Mouse (Mus musculus): ENCODE measurements around the gene H3f3a. TPM values are rescaled to one million over a fixed set of nuclear protein-coding genes. Genes with fewer than 3 reads are reported as not detected.

The H3f3a gene
- total and polyA plus RNA-seq, 3 experiments: 571 to 1,420 (median 715) TPM

- no peak overlapping the region for H3K4me2 ChIP-seq (ENCODE audit: insufficient read depth, low read depth, poor library complexity, severe bottlenecking)
- no peak overlapping the region for H3K27ac ChIP-seq (ENCODE audit: insufficient read depth, low read depth)
- H3K9ac ChIP-seq (ENCODE audit: insufficient read depth, low read depth): no peak overlapping the region
- in situ Hi-C loops (cut with MboI; ENCODE audit: low pct_ligation_motif_present, low pct_unique_long_range_greater_than_20kb, low sequenced_read_pairs): loop anchor here (25.0 kb wide), 1 partner anchor 490 kb away; the partner anchor contains the start of gene Psen2
- H3K4me3 ChIP-seq (replicated peaks in 1 of 3; ENCODE audit: low read depth in 2 of 3, low read length in 2 of 3, poor library complexity in 1 of 3): no peak overlapping the region
- peaks cover 0 to 15% of the 10 kb centered on the region in 2 experiments; a peak in 2 of 4 replicates for H3K4me1 ChIP-seq (ENCODE audit: control insufficient read depth in 1 of 2, insufficient read depth in 2 of 2)
- no peak for TF ChIP-seq KAT2A (IDR thresholded peaks at IDR 0.05; ENCODE audit: insufficient replicate concordance, low read length)
- TF ChIP-seq MYC (IDR thresholded peaks at IDR 0.05; ENCODE audit: low read depth, low read length): no peak
- TF ChIP-seq USF1 (IDR thresholded peaks at IDR 0.05; ENCODE audit: low read depth, low read length): no peak
- TF ChIP-seq ETS1 (conservative IDR thresholded peaks at IDR 0.05; ENCODE audit: low read depth, low read length): no peak
- TF ChIP-seq UBTF (IDR thresholded peaks at IDR 0.05; ENCODE audit: low read depth, low read length): no peak
- TF ChIP-seq MXI1 (IDR thresholded peaks at IDR 0.05; ENCODE audit: low read depth, low read length): no peak
- no peak for TF ChIP-seq IRF4 (IDR thresholded peaks at IDR 0.05; ENCODE audit: low read depth, low read length)
- no peak for TF ChIP-seq TCF12 (IDR thresholded peaks at IDR 0.05; ENCODE audit: low read depth, low read length)
- TF ChIP-seq JUN (IDR thresholded peaks at IDR 0.05; ENCODE audit: insufficient read depth, low read depth, low read length): no peak
- TF ChIP-seq TBP (conservative IDR thresholded peaks at IDR 0.05; ENCODE audit: low read depth, low read length): no peak
- no peak for TF ChIP-seq NRF1 (IDR thresholded peaks at IDR 0.05; ENCODE audit: low read depth, low read length)
- TF ChIP-seq MAX (IDR thresholded peaks at IDR 0.05; ENCODE audit: low read length): no peak
- TF ChIP-seq ELF1 (IDR thresholded peaks at IDR 0.05; ENCODE audit: low read depth, low read length): no peak
- TF ChIP-seq SIN3A (IDR thresholded peaks at IDR 0.05; ENCODE audit: low read length): no peak
- TF ChIP-seq JUND (conservative IDR thresholded peaks at IDR 0.05; ENCODE audit: low read depth, low read length): no peak
- TF ChIP-seq ZNF384 (IDR thresholded peaks at IDR 0.05; ENCODE audit: low read depth, low read length): no peak
- TF ChIP-seq ZC3H11A (IDR thresholded peaks at IDR 0.05; ENCODE audit: low read depth, low read length): no peak
- no peak for TF ChIP-seq MAFK (IDR thresholded peaks at IDR 0.05; ENCODE audit: insufficient replicate concordance, low read length)
- H3K36me3 ChIP-seq (replicated peaks in 1 of 2; ENCODE audit: control insufficient read depth in 1 of 2, insufficient read depth in 1 of 2, low read length in 1 of 2): peaks cover 29 to 53% of the 10 kb centered on the region in 2 experiments
- no peaks in the 10 kb centered on the region for H3K9me3 ChIP-seq (replicated peaks; ENCODE audit: low read length)
- no peak for DNase-seq (ENCODE audit: extremely low read depth)
- dilution Hi-C loops (cut with MboI; ENCODE audit: extremely low pct_ligation_motif_present, extremely low pct_unique_long_range_greater_than_20kb, low sequenced_read_pairs): no loop called here
- H3K79me2 ChIP-seq (replicated peaks; ENCODE audit: control insufficient read depth, extremely low read depth, insufficient read depth, poor library complexity, severe bottlenecking): no peaks in the 10 kb centered on the region
- no peaks in the 10 kb centered on the region for H3K27me3 ChIP-seq (replicated peaks)
These were observed 61.6 kb downstream of the H3f3a start for GRCm38 (mm10) chr1:180752115-180752514.

Other genes starting within 250 kb of the H3f3a start
- gene Parp1, start 245.0 kb downstream of the H3f3a start, total RNA-seq (2012; rRNA removed): 313 and 333 TPM in 2 replicates
- gene Parp1, start 245.0 kb downstream of the H3f3a start, total RNA-seq (2014; rRNA removed): 304 and 310 TPM in 2 replicates
- gene Parp1, start 245.0 kb downstream of the H3f3a start, polyA plus RNA-seq (2012; ENCODE audit: insufficient read length, low read depth): 310 and 344 TPM in 2 replicates
- 7.6 and 10.5 TPM in 2 replicates for gene Lin9, start 172.8 kb downstream of the H3f3a start, total RNA-seq (2012; rRNA removed)
- gene Lin9, start 172.8 kb downstream of the H3f3a start, total RNA-seq (2014; rRNA removed): 24.5 and 24.7 TPM in 2 replicates
- gene Lin9, start 172.8 kb downstream of the H3f3a start, polyA plus RNA-seq (2012; ENCODE audit: insufficient read length, low read depth): 13.5 and 13.7 TPM in 2 replicates
- gene Mixl1, start 116.9 kb downstream of the H3f3a start, total RNA-seq (2012; rRNA removed): not detected in 2 replicates
- gene Mixl1, start 116.9 kb downstream of the H3f3a start, total RNA-seq (2014; rRNA removed): not detected in 2 replicates
- not detected in 2 replicates for gene Mixl1, start 116.9 kb downstream of the H3f3a start, polyA plus RNA-seq (2012; ENCODE audit: insufficient read length, low read depth)
- 14.5 and 17.5 TPM in 2 replicates for gene Acbd3, start 87.9 kb downstream of the H3f3a start, total RNA-seq (2012; rRNA removed)
- 22.1 and 23.5 TPM in 2 replicates for gene Acbd3, start 87.9 kb downstream of the H3f3a start, total RNA-seq (2014; rRNA removed)
- gene Acbd3, start 87.9 kb downstream of the H3f3a start, polyA plus RNA-seq (2012; ENCODE audit: insufficient read length, low read depth): 22.4 and 24.2 TPM in 2 replicates
- 24.7 and 26.3 TPM in 2 replicates for gene Sde2, start 37.2 kb upstream of the H3f3a start, total RNA-seq (2012; rRNA removed)
- gene Sde2, start 37.2 kb upstream of the H3f3a start, total RNA-seq (2014; rRNA removed): 25.1 and 28.0 TPM in 2 replicates
- 33.2 and 34.6 TPM in 2 replicates for gene Sde2, start 37.2 kb upstream of the H3f3a start, polyA plus RNA-seq (2012; ENCODE audit: insufficient read length, low read depth)
- not detected in 2 replicates for gene Lefty2, start 79.2 kb upstream of the H3f3a start, total RNA-seq (2012; rRNA removed)
- not detected in 2 replicates for gene Lefty2, start 79.2 kb upstream of the H3f3a start, total RNA-seq (2014; rRNA removed)
- not detected in 2 replicates for gene Lefty2, start 79.2 kb upstream of the H3f3a start, polyA plus RNA-seq (2012; ENCODE audit: insufficient read length, low read depth)
- gene Pycr2, start 90.3 kb upstream of the H3f3a start, total RNA-seq (2012; rRNA removed): 131 and 158 TPM in 2 replicates
- 119 and 133 TPM in 2 replicates for gene Pycr2, start 90.3 kb upstream of the H3f3a start, total RNA-seq (2014; rRNA removed)
- gene Pycr2, start 90.3 kb upstream of the H3f3a start, polyA plus RNA-seq (2012; ENCODE audit: insufficient read length, low read depth): 73.0 and 82.3 TPM in 2 replicates
- gene Lefty1, start 121.1 kb upstream of the H3f3a start, total RNA-seq (2012; rRNA removed): 0.17 TPM in 1 of 2 replicates, not detected in the other
- 0.14 TPM in 1 of 2 replicates, not detected in the other for gene Lefty1, start 121.1 kb upstream of the H3f3a start, total RNA-seq (2014; rRNA removed)
- gene Lefty1, start 121.1 kb upstream of the H3f3a start, polyA plus RNA-seq (2012; ENCODE audit: insufficient read length, low read depth): 0.15 TPM in 1 of 2 replicates, not detected in the other
- gene Tmem63a, start 128.4 kb upstream of the H3f3a start, total RNA-seq (2012; rRNA removed): 2.2 and 2.6 TPM in 2 replicates
- 0.89 and 1.1 TPM in 2 replicates for gene Tmem63a, start 128.4 kb upstream of the H3f3a start, total RNA-seq (2014; rRNA removed)
- gene Tmem63a, start 128.4 kb upstream of the H3f3a start, polyA plus RNA-seq (2012; ENCODE audit: insufficient read length, low read depth): 3.0 TPM in 2 replicates
- gene Ephx1, start 207.0 kb upstream of the H3f3a start, total RNA-seq (2012; rRNA removed): 7.5 and 12.0 TPM in 2 replicates
- gene Ephx1, start 207.0 kb upstream of the H3f3a start, total RNA-seq (2014; rRNA removed): 9.8 and 10.7 TPM in 2 replicates
- 20.7 and 21.5 TPM in 2 replicates for gene Ephx1, start 207.0 kb upstream of the H3f3a start, polyA plus RNA-seq (2012; ENCODE audit: insufficient read length, low read depth)
- not detected in 2 replicates for gene 9130409I23Rik, start 237.3 kb upstream of the H3f3a start, total RNA-seq (2012; rRNA removed)
- gene 9130409I23Rik, start 237.3 kb upstream of the H3f3a start, total RNA-seq (2014; rRNA removed): not detected in 2 replicates
- gene 9130409I23Rik, start 237.3 kb upstream of the H3f3a start, polyA plus RNA-seq (2012; ENCODE audit: insufficient read length, low read depth): not detected in 2 replicates

Data from CH12.LX (cell line).